Mouse (Mus musculus): Measurements from ENCODE around the gene Wnt5b. TPM values are rescaled to one million over a fixed set of nuclear protein-coding genes. Genes with fewer than 3 reads are reported as not detected.
A peak's percentile ranks its signal among the peaks of the same experiment; 100 is the strongest.

The Wnt5b gene
- polyA plus RNA-seq, 1 experiment from 2014 or later: 6.8 TPM

DNA sequence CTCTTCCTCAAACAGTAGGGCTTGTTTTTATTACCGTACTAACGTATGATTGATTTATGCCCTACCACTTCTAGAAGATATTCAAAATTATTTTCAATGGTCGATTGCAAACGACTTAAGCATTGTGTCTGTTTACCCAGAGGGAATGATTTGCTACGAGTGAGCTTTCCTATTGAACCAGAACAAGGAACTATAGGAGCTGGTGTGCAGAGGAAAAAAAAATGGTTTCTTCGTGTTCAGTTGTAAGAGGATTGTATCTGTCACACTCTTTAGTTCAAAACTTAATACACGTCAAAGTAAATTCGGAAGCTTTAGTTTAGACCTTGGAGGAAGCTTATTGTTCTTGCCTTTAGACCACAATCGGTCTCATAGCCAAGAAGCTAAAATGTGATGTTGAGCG lies 155.1 kb downstream of the Wnt5b start:
- ATAC-seq (ENCODE audit: insufficient read depth): no peak
- Histone ChIP-seq H3K4me2 (peak overlapping the region; percentile 89), H3K4me3 (ENCODE audit: low read depth, low read length) (peak overlapping the region; percentile 81), H3K27ac (ENCODE audit: low read depth) (peak overlapping the region; percentile 92), H3K9ac (peak overlapping the region; percentile 87), H3K36me3 (ENCODE audit: insufficient read depth) (no peaks in the 10 kb centered on the region), H3K27me3 (ENCODE audit: insufficient read depth, low read length) (no peaks in the 10 kb centered on the region), H3K4me1 (ENCODE audit: insufficient read depth) (peaks cover 7% of the 10 kb centered on the region; the same call in 1 of the 2 replicates), H3K9me3 (ENCODE audit: low read depth, low read length) (no peaks in the 10 kb centered on the region)
- 18% methylated on average over 10 of the region's 10 CpGs for WGBS
- TF ChIP-seq CTCF (IDR thresholded peaks at IDR 0.05; ENCODE audit: low read depth): no peak
- peak; percentile 40 for DNase-seq

DNA sequence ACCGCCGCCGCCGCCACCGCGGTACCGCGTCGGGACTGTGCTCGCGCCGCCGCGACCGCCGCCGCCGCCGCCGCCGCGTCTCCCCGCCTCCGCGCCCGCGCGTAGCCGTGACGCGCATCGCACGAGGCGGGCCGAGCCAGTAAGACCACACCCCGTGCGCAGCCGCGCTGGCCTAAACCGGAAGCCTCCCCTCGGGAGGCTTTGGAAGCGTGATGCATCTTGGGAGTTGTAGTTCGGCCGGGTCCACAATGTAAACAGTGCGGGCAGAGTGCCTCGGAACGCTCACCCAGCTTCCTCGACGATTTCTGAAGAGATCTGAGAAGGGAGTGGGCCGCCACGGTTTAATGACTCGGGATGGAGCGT lies 155.5 kb downstream of the Wnt5b start:
- peak; percentile 99 for ATAC-seq (ENCODE audit: insufficient read depth)

GRCm38 (mm10) chr6:119387801-119388649 lies 156.1 kb downstream of the Wnt5b start:
- Histone ChIP-seq H3K36me3 (ENCODE audit: insufficient read depth) (no peaks in the 10 kb centered on the region), H3K4me3 (ENCODE audit: low read depth, low read length) (peak overlapping the region; percentile 81), H3K9ac (peak overlapping the region; percentile 87), H3K27ac (ENCODE audit: low read depth) (peak overlapping the region; percentile 92), H3K9me3 (ENCODE audit: low read depth, low read length) (no peaks in the 10 kb centered on the region), H3K4me1 (ENCODE audit: insufficient read depth) (peaks cover 7% of the 10 kb centered on the region; the same call in 1 of the 2 replicates), H3K4me2 (peak overlapping the region; percentile 89), H3K27me3 (ENCODE audit: insufficient read depth, low read length) (no peaks in the 10 kb centered on the region)
- peak; percentile 70 for DNase-seq
- no peak for TF ChIP-seq CTCF (IDR thresholded peaks at IDR 0.05; ENCODE audit: low read depth)
- WGBS: under 1% methylated on average over 61 of the region's 76 CpGs
- peak; percentile 85 for ATAC-seq (ENCODE audit: insufficient read depth)

More for the DNA sequence above, 155.5 kb downstream of the Wnt5b start:
- H3K4me1 ChIP-seq (ENCODE audit: insufficient read depth): peaks cover 7% of the 10 kb centered on the region; the same call in 1 of the 2 replicates
- peak overlapping the region; percentile 87 for H3K9ac ChIP-seq
- no peaks in the 10 kb centered on the region for H3K36me3 ChIP-seq (ENCODE audit: insufficient read depth)
- DNase-seq: peak; percentile 99
- peak overlapping the region; percentile 89 for H3K4me2 ChIP-seq
- no peaks in the 10 kb centered on the region for H3K9me3 ChIP-seq (ENCODE audit: low read depth, low read length)
- H3K4me3 ChIP-seq (ENCODE audit: low read depth, low read length): peak overlapping the region; percentile 81
- peak overlapping the region; percentile 92 for H3K27ac ChIP-seq (ENCODE audit: low read depth)
- no peaks in the 10 kb centered on the region for H3K27me3 ChIP-seq (ENCODE audit: insufficient read depth, low read length)
- no peak for TF ChIP-seq CTCF (IDR thresholded peaks at IDR 0.05; ENCODE audit: low read depth)
- under 1% methylated on average over 53 of the region's 53 CpGs for WGBS

GRCm38 (mm10) chr6:119386821-119387220 lies 157.3 kb downstream of the Wnt5b start:
- H3K9ac ChIP-seq: peak overlapping the region; percentile 87; the same call in 1 of the 2 replicates
- no peak overlapping the region for H3K4me3 ChIP-seq (ENCODE audit: low read depth, low read length)
- no peak for TF ChIP-seq CTCF (IDR thresholded peaks at IDR 0.05; ENCODE audit: low read depth)
- DNase-seq (no peak), ATAC-seq (ENCODE audit: insufficient read depth) (no peak)
- H3K27ac ChIP-seq (ENCODE audit: low read depth): no peak overlapping the region
- no peaks in the 10 kb centered on the region for H3K9me3 ChIP-seq (ENCODE audit: low read depth, low read length)
- peaks cover 7% of the 10 kb centered on the region; the same call in 1 of the 2 replicates for H3K4me1 ChIP-seq (ENCODE audit: insufficient read depth)
- no peaks in the 10 kb centered on the region for H3K36me3 ChIP-seq (ENCODE audit: insufficient read depth)
- peak overlapping the region; percentile 89 for H3K4me2 ChIP-seq
- WGBS: 95% methylated on average over 1 of the region's 1 CpGs
- H3K27me3 ChIP-seq (ENCODE audit: insufficient read depth, low read length): no peaks in the 10 kb centered on the region

- Histone ChIP-seq H3K4me1 (ENCODE audit: insufficient read depth) (peaks cover 7% of the 10 kb centered on the region; the same call in 1 of the 2 replicates), H3K9ac (no peak overlapping the region), H3K9me3 (ENCODE audit: low read depth, low read length) (no peaks in the 10 kb centered on the region), H3K27ac (ENCODE audit: low read depth) (no peak overlapping the region), H3K4me3 (ENCODE audit: low read depth, low read length) (no peak overlapping the region), H3K4me2 (no peak overlapping the region), H3K27me3 (ENCODE audit: insufficient read depth, low read length) (no peaks in the 10 kb centered on the region), H3K36me3 (ENCODE audit: insufficient read depth) (no peaks in the 10 kb centered on the region)
- ATAC-seq (ENCODE audit: insufficient read depth): no peak
- TF ChIP-seq CTCF (IDR thresholded peaks at IDR 0.05; ENCODE audit: low read depth): no peak
- WGBS: 89% methylated on average over 4 of the region's 4 CpGs
- DNase-seq: no peak
These were observed 157.7 kb downstream of the Wnt5b start for GRCm38 (mm10) chr6:119386421-119386820.

GRCm38 (mm10) chr6:119385668-119386067 lies 158.5 kb downstream of the Wnt5b start:
- H3K27me3 ChIP-seq (ENCODE audit: insufficient read depth, low read length): no peaks in the 10 kb centered on the region
- WGBS: 88% methylated on average over 1 of the region's 1 CpGs
- H3K9me3 ChIP-seq (ENCODE audit: low read depth, low read length): no peaks in the 10 kb centered on the region
- H3K9ac ChIP-seq: no peak overlapping the region
- H3K4me3 ChIP-seq (ENCODE audit: low read depth, low read length): no peak overlapping the region
- TF ChIP-seq CTCF (IDR thresholded peaks at IDR 0.05; ENCODE audit: low read depth): no peak
- DNase-seq: no peak
- H3K4me2 ChIP-seq: no peak overlapping the region
- H3K36me3 ChIP-seq (ENCODE audit: insufficient read depth): no peaks in the 10 kb centered on the region
- peaks cover 7% of the 10 kb centered on the region; the same call in 1 of the 2 replicates for H3K4me1 ChIP-seq (ENCODE audit: insufficient read depth)
- no peak overlapping the region for H3K27ac ChIP-seq (ENCODE audit: low read depth)
- ATAC-seq (ENCODE audit: insufficient read depth): no peak

Other genes starting within 250 kb of the Wnt5b start
- gene Lrtm2, start 213.6 kb downstream of the Wnt5b start, polyA plus RNA-seq (2014; fragmentation: Nextera tagmentation; extraction: Ambion mirVana): 0.05 and 0.16 TPM in 2 replicates
- 28.1 and 29.0 TPM in 2 replicates for gene Adipor2, start 126.6 kb downstream of the Wnt5b start, polyA plus RNA-seq (2014; fragmentation: Nextera tagmentation; extraction: Ambion mirVana)
- gene Fbxl14, start 64.7 kb downstream of the Wnt5b start, polyA plus RNA-seq (2014; fragmentation: Nextera tagmentation; extraction: Ambion mirVana): 6.0 and 6.2 TPM in 2 replicates

All from lung, embryonic 14.5 days (tissue).